Mouse (Mus musculus) bone marrow macrophage, adult 2 months (primary cell): ENCODE results near the gene 6030468B19Rik.

ENCODE experiments used
- CTCF ChIP-seq: IDR thresholded peaks from 2 replicates; pipeline ENCODE4 v1.5.1; 2012; ENCODE audit warnings: low read depth, mild to moderate bottlenecking, low read length, moderate library complexity
- POLR2A ChIP-seq: IDR thresholded peaks from 2 replicates; pipeline ENCODE4 v1.6.1; 2012; ENCODE audit warnings: mild to moderate bottlenecking, low read depth, low read length, borderline replicate concordance

- TF ChIP-seq POLR2A (no peak), CTCF (no peak)
Measured at GRCm38 (mm10) chr11:117845651-117846050, 48.2 kb downstream of the 6030468B19Rik start.
